Mouse (Mus musculus) kidney, postnatal 25 days (tissue): Measurements from ENCODE around the gene Selenof.
A peak's percentile ranks its signal among the peaks of the same experiment; 100 is the strongest.
"Not testable (repeated sequence)": the region's sequence is repeated elsewhere in the genome, so short reads cannot be mapped to it uniquely, and the experiment has no call there.

ENCODE experiments used
- DNase-seq, 2 experiments: peaks; one replicate each; pipeline ENCODE4 v3.0.0; 2021; ENCODE audit warnings: mixed read lengths in 2 of 2

Gene Selenof

DNA sequence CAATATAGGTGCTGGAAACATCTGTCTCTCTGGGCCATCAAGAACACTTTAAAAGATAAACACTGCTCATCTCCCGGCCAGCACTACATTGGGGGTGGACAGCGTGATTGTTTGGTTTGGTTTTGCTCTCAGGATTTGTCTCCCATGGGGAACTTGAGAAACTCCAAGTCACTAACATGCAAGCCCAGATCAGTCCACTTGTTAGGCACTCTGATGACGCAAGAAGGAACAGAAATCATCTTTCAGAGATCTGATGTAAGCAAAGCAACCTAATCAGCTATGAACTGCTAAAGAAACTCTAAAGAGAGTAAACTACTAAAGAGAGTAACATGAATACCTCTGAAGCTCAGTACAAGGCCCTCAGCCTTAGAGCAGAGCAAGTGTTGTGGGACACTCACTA lies 33.5 kb downstream of the Selenof start:
- no peak for DNase-seq

- DNase-seq, result no peak
Measured at GRCm38 (mm10) chr3:144604205-144604604, 34.1 kb downstream of the Selenof start.

DNA sequence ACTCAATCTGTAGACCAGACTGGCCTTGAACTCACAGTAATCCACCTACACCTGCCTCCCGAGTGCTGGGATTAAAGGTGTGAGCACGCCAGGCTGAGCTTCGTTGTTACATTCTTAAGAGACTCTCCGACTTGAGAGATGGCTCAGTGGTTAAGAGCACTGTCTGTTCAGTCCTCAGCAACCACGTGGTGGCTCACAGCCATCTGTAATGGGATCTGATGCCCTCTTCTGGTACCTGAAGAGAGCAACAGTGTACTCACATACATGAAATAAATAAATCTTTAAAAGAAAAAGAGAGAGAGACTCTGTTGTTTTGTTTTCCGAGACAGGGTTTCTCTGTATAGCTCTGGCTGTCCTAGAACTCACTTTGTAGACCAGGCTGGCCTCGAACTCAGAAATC lies 35.7 kb downstream of the Selenof start:
- DNase-seq, result not testable (repeated sequence)

GRCm38 (mm10) chr3:144606449-144606848 lies 36.3 kb downstream of the Selenof start:
- no peak for DNase-seq

DNA sequence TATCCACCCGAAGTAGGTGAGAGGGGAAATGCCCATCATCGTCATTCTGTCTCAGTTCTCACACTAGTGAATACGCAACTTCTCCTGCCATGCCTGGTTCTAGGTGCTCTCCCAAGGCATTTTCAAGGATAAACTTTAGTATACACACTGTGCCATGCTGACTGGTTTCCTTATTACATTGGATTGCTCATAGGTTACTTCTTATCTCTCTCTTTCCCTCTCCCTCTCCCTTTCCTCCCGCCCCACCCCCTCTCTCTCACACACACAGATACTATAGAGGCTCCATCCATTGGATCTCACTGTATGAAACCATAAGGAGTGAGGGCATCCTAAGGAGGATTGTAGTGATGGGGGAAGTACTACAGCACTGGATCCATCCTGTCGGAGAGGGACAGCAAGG lies 38.0 kb downstream of the Selenof start:
- no peak for DNase-seq

DNA sequence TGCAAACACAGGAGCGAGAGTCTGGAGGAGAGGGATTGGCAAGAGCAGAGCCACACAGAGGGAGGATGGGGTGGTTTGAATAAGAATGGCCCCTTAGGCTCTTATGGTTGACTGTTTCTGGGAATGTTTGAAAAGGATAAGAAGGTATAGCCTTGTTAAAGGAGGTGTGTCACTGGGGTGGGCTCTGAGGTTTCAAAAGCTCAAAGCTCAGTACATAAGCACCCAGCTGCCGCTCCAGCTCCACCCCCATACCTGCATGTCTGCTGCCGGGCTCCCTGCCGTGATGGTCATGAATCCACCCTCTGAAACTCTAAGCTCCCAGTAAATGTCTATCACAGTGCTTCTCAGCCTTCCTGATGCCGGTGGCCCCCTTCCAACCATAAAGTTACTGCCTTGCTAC lies 40.7 kb downstream of the Selenof start:
- DNase-seq, result no peak

GRCm38 (mm10) chr3:144611626-144612271 lies 41.6 kb downstream of the Selenof start:
- DNase-seq, result no peak

DNA sequence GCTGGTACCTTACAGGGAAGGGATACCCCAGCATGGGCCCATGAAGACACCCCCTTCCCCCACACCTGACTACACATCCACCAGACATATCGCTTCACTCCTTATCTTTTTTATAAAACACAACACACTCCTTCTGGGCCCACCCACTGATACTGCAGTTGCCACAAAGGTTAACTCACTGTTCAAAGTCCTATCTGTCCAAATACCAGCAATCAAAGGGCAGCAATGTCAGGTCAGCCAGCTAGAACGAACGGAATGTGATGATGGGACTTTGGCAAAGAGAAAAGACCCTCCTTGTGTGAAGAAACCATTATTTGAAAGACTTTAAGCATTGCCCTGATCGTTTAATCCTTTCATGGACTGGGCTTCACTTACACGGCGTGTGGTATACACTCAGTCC lies 42.3 kb downstream of the Selenof start:
- no peak for DNase-seq

GRCm38 (mm10) chr3:144614277-144614676 lies 44.2 kb downstream of the Selenof start:
- no peak for DNase-seq

DNA sequence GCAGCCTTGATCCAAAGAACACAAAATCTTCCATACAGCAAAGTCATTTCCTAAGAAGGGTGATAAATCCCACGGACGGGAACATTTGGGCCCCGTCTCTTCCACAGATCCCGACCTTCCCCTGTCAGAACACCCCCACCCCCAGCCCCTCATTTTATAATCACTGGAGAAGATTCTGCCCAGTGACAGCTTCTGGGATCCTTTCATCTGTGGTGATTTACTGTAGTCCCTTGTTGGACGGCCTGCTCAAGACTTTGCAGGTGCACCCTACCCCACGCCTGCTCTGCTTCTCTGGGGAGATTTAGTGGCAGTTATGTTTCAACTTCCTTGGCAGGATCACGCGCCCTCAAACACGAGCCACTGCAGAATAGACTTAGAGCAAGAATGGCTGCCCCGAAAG lies 44.6 kb downstream of the Selenof start:
- peak in 1 of 2 experiments; percentile 41 for DNase-seq

DNA sequence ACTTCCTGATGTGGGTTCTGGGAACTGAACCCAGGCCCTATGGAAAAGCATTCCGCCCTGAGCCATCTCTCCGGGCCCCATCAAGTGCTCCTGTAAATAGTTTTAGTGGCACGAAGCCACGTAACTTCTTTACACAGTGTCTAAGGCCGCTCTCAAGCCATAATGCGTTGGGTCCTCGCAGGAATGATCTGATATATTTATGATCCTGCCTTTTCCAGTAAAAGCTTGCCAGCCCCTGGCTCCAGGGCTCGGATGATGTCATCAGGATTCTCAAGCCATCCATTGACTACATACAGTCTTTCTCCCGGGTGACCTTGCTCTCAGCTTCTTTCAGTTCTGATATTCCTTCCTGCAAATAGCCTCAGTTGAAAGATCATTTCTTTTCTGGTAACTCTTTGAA lies 45.4 kb downstream of the Selenof start:
- no peak for DNase-seq

- DNase-seq, result peak; percentile 86 to 90
Measured at GRCm38 (mm10) chr3:144616654-144617425, 46.7 kb downstream of the Selenof start.

- DNase-seq, result no peak
Measured at GRCm38 (mm10) chr3:144617633-144618180, 47.6 kb downstream of the Selenof start.

DNA sequence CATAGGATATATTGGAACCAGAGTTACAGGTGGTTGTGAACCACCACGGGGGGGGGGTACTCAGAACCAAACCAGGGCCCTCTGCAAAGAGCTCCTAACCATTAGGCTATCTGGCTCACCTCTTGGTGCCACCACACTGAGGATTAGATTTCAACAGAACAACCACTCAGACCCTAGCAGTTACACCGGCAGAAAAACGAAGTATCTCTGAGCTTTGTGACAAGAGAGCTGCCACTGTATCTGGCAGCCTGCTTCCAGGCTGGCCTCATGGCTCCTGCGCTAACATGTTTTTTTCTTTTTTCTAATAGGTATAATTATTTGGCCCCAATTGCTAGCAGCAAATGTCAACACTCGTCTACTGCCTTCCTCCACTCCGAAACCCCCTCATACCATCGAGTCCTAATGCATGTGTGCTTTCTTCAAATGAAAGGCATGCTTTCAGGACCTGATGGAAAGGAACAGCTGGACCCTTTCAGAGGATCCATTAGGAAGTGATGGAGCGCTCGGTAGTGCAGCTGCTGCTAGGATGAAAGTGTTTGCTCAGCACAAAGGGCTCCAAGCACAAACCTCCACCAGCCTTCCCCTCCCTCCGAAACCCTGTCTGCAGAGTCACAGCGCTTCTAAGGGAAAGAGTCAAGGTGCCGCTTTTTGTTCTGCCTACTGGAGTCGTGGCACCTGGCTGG lies 53.0 kb downstream of the Selenof start:
- no peak for DNase-seq

DNA sequence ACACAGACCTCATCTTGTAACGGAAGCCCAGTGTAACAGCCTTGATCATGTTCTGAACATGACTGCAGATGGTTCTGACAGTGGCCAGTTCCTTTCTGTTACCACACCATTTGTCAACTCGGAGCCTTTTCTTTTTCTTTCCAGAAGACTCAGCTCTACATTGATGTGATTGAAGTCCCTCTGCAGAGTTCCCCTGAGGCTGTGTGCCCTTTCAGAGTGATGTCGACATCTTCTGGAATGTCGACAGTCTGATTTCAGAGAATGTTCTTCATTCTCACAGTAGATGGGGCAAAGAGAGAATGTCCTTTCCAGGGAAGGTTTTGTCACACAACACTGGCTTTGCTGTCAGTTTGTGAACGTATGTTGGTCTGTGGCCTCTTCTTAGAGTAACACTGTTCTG lies 55.6 kb downstream of the Selenof start:
- no peak for DNase-seq

DNA sequence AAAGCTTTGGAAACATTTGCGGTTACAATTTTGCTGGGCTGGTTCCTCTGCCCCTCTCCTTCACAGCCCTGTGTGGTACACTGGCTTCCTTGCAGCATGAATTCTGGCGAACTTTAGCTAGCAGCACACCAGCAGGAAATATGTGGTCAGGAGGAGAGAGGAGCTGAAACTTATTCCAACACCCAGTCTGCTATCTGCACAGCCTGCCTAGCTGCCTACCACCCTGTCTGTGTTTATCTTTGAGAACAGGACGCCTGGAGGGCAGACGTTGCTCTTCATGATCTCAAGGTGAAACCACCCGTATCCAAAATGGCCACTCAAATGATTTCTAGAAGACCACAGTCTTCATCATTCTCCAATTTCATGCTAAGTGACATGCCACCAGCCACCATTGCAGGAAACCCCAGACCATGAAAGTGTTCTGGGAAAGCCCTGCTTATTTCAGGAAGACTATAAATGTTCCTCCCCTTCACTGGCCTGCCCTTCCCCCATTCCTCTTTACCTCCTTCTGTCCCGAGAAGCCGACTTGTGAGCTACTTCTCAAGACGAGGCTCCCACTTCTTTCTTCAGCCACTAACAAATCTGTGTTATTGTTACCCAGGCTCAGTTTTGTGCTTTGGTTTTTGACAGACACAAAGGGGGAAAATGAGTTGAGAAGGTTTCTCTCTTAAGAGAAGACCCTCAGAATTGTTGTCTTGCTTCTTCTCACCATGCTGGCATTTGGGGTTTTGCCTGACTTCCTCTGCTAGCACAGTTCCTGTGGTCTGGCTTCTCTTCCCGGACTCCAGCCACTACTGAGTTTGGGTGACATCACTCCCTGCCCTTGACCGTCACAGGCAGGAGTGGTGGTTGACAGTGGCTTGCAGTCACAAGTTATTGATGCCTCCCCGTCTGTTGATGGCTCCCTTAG lies 58.2 kb downstream of the Selenof start:
- no peak for DNase-seq

DNA sequence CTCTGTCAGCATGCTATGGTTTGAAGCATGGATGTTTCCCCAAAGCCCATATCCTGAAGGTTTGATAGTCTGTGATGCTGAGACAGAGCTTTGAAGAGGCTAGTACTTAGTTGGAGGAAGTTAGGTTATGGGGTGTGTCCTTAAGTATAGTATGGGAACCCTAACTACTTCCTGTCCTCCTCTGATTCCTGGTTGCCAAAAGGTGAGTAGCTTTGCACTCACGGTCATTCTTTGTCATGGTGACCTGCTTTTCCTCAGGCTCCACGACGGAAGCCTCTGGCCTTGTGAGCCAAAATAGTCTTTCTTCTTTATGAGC lies 58.8 kb downstream of the Selenof start:
- DNase-seq, result no peak

GRCm38 (mm10) chr3:144635236-144635635 lies 65.1 kb downstream of the Selenof start:
- DNase-seq, result no peak

GRCm38 (mm10) chr3:144638110-144638509 lies 68.0 kb downstream of the Selenof start:
- no peak for DNase-seq

- no peak for DNase-seq
Measured at GRCm38 (mm10) chr3:144639387-144639786, 69.3 kb downstream of the Selenof start.

DNA sequence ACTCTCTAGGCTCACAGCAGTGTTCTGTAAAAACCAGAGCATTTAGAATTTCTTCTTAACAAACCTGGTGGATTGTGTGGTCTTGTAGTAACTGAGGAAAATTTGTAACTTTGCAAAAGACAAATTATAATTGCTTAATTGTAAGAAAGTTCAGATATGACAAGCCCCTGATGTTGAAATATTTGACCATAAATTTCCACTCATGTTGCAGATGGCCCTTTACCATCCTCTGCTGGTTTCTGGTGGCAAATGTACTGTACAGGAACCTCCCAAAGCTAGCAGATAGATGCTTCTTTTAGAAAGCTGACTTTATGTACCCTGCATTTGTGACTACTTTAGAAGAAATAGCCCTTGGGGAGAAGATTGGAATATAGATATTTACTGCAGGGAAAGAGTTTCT lies 69.9 kb downstream of the Selenof start:
- DNase-seq, result no peak

DNA sequence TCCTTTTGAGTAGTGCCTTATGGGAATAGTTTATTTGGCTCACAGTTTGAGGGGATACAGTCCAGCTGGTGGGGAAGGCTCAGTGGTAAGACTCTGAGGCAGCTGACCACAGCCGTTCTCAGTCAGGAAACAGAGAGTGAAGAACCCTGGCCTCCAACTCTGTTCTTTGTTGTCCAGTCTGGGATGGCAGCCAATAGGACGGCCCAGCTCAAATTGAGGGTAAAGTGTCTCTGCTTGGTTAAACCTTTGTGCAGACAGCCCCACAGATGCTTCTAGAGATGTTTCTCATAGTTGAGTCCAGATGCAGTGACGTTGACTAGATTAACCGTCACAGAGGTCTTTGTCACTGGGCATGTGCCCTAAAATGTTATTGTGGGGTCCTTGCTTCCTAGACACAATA lies 72.0 kb downstream of the Selenof start:
- no peak for DNase-seq
